Mouse (Mus musculus): ENCODE measurements around the gene Gm10135. TPM values are rescaled to one million over a fixed set of nuclear protein-coding genes. Genes with fewer than 3 reads are reported as not detected.
A peak's percentile ranks its signal among the peaks of the same experiment; 100 is the strongest.
"Not testable (repeated sequence)": the region's sequence is repeated elsewhere in the genome, so short reads cannot be mapped to it uniquely, and the experiment has no call there.

The Gm10135 gene
- polyA plus RNA-seq (2016; fragmentation: Nextera tagmentation; extraction: Ambion mirVana): not detected in 2 replicates

- WGBS: 93% methylated on average over 7 of the region's 7 CpGs
- H3K36me3 ChIP-seq: peaks cover 28% of the 10 kb centered on the region
- no peaks in the 10 kb centered on the region for H3K27me3 ChIP-seq (replicated peaks)
- H3K9me3 ChIP-seq: no peaks in the 10 kb centered on the region
- no peak within 1 kb of the TSS for H3K27ac ChIP-seq
- no peak for ATAC-seq (ENCODE audit: low FRiP score, low read depth)
- no peak within 1 kb of the TSS for H3K9ac ChIP-seq
- H3K4me1 ChIP-seq: no peaks in the 10 kb centered on the region
- H3K4me2 ChIP-seq (replicated peaks): no peak within 1 kb of the TSS
- H3K4me3 ChIP-seq: no peak within 1 kb of the TSS
Measured at GRCm38 (mm10) chr5:72974602-72975001, at the start of gene Gm10135. Gene Gm10135 (minus strand): TSS chr5:72974702.

DNA sequence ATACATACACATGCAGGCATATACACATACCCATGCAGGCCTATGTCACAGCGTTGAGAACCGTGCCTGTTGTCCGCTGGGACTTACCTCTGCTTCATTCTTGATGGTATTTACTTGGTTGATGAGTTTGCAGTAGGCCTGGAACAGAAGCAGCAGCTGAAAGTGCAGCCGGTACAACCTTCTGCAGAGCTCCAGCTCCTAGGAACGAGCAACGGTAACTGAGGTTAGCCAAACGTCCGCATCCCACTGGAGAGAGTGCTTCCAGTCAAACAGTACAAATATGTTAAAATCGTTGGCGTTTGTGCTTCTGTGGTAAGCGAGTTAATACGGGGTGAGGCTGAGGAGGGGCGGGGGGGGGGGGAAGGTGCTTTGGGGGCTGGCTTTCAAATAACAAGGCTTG is 49.3 kb upstream of the Gm10135 start:
- Histone ChIP-seq H3K4me2 (replicated peaks) (no peak overlapping the region), H3K36me3 (peaks cover 38% of the 10 kb centered on the region; the same call in 1 of the 2 replicates), H3K27ac (no peak overlapping the region), H3K9me3 (no peaks in the 10 kb centered on the region), H3K27me3 (replicated peaks) (no peaks in the 10 kb centered on the region), H3K4me3 (no peak overlapping the region), H3K4me1 (no peaks in the 10 kb centered on the region), H3K9ac (no peak overlapping the region)
- 92% methylated on average over 13 of the region's 13 CpGs for WGBS
- no peak for ATAC-seq (ENCODE audit: low FRiP score, low read depth)

DNA sequence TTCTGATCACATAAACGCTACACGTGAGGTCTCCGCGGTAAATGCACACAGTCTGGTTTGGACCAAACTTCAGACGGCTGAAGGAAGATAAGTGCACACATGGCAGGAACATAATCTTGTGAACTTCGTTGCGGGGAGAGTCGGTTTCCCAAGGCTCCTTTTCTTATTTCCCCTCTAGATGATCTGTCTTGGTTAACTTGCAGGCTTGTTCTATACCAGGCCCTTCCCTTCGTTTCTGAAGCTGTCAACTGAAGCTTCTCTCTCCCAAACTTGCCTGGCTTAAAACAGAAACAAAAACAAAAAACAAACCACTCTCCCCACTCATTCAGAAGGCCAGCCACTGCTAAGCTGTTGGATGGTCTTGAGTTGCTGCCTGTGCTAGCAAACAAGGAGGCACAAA is 40.2 kb upstream of the Gm10135 start:
- Histone ChIP-seq H3K4me2 (replicated peaks) (no peak overlapping the region), H3K9ac (no peak overlapping the region)

GRCm38 (mm10) chr5:73013611-73014287 is 39.2 kb upstream of the Gm10135 start:
- H3K4me1 ChIP-seq, H3K9me3 ChIP-seq, H3K27ac ChIP-seq, H3K36me3 ChIP-seq: not testable (repeated sequence)
- Histone ChIP-seq H3K4me3 (peak overlapping the region; percentile 35), H3K4me2 (replicated peaks) (peak overlapping the region; percentile 75), H3K9ac (peak overlapping the region; percentile 53), H3K27me3 (replicated peaks) (peaks cover 10% of the 10 kb centered on the region)
- 3% methylated on average over 60 of the region's 65 CpGs for WGBS
- ATAC-seq (ENCODE audit: low FRiP score, low read depth): peak; percentile 79

More for the DNA sequence above, 40.2 kb upstream of the Gm10135 start:
- H3K4me3 ChIP-seq: no peak overlapping the region
- peaks cover 10% of the 10 kb centered on the region for H3K27me3 ChIP-seq (replicated peaks)
- H3K9me3 ChIP-seq: no peaks in the 10 kb centered on the region
- H3K27ac ChIP-seq: no peak overlapping the region
- H3K36me3 ChIP-seq: no peaks in the 10 kb centered on the region
- no peak for ATAC-seq (ENCODE audit: low FRiP score, low read depth)
- WGBS: 52% methylated on average over 9 of the region's 9 CpGs
- H3K4me1 ChIP-seq: peaks cover 5% of the 10 kb centered on the region; the same call in 1 of the 2 replicates

DNA sequence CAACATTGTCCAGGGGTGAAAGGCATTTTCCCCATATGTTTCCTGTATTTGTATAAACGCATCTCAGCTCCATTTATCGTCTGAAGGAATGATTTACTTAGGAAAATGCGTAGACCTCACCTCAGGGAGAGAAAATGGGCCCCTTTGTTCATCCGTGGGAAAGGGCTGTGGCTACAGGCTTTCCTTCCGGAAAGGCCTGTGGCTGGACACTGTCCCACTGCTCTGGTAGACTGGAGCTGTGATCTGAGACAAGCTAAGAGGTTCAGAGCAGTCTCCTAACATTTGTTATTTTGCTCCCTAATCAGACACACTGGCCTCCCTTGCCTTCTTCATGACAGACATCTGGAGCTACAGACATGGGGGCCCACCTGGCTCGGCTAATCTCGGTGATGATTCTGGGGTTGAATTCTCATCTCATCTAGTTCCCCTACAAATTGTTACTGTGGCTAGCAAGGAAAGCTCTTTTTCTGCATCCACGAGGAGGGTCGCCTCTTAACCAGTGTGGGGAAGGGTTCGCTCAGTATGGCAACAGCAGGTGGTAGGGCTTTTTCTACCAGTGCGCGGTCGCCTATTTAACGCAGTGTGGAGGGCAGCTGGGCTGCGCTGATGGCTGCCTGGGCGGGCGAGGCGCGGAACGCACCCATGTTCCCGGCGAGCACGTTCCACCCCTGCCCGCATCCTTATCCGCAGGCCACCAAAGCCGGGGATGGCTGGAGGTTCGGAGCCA is 38.5 kb upstream of the Gm10135 start:
- not testable (repeated sequence) for H3K27ac ChIP-seq, H3K36me3 ChIP-seq, H3K4me1 ChIP-seq, H3K9ac ChIP-seq, H3K9me3 ChIP-seq
- Histone ChIP-seq H3K4me2 (replicated peaks) (peak overlapping the region; percentile 75), H3K4me3 (peak overlapping the region; percentile 35), H3K27me3 (replicated peaks) (peaks cover 16% of the 10 kb centered on the region)
- peak; percentile 70 for ATAC-seq (ENCODE audit: low FRiP score, low read depth)
- WGBS: 18% methylated on average over 26 of the region's 27 CpGs

DNA sequence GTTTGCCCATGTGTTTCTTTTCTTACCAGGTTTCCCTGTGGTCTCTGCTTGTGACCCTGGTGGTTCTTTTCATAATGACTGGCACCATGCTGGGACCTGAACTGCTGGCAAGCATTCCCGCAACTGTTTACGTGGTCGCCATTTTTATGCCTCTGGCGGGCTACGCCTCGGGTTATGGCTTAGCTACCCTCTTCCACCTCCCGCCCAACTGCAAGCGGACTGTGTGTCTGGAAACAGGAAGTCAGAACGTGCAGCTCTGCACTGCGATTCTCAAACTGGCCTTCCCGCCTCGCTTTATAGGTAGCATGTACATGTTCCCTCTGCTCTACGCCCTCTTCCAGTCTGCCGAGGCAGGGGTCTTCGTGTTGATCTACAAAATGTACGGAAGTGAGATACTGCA is 37.3 kb upstream of the Gm10135 start:
- not testable (repeated sequence) for H3K27ac ChIP-seq; H3K9ac ChIP-seq; H3K9me3 ChIP-seq; H3K36me3 ChIP-seq; H3K4me3 ChIP-seq; ATAC-seq (ENCODE audit: low FRiP score, low read depth); H3K4me2 ChIP-seq (replicated peaks); H3K4me1 ChIP-seq
- H3K27me3 ChIP-seq (replicated peaks): peaks cover 22% of the 10 kb centered on the region
- WGBS: 93% methylated on average over 16 of the region's 16 CpGs

GRCm38 (mm10) chr5:73008230-73008629 is 33.7 kb upstream of the Gm10135 start:
- 42% methylated on average over 8 of the region's 8 CpGs for WGBS
- not testable (repeated sequence) for ATAC-seq (ENCODE audit: low FRiP score, low read depth); H3K36me3 ChIP-seq; H3K4me2 ChIP-seq (replicated peaks); H3K4me3 ChIP-seq; H3K27ac ChIP-seq; H3K9me3 ChIP-seq; H3K9ac ChIP-seq; H3K4me1 ChIP-seq
- H3K27me3 ChIP-seq (replicated peaks): peaks cover 19% of the 10 kb centered on the region

DNA sequence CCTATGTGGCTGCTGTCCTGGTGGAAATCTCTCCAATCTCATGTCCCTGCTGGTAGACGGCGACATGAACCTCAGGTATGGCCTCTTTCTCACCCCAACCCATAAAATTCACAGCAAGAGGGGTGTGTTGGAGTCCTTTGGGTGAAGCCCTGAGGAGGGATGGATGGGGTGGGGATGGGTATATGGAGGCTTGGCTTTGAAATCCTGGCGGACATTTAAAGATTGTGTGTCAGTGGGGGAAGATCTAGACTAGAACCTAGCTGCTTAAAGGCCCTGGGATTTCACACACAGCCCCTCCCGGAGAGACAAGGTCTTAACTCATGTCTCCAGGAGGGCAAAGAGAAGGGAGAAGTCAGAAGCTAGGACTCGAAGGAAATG is 33.1 kb upstream of the Gm10135 start:
- ATAC-seq (ENCODE audit: low FRiP score, low read depth): no peak
- Histone ChIP-seq H3K4me1 (peaks cover 7% of the 10 kb centered on the region; the same call in 1 of the 2 replicates), H3K4me3 (peak overlapping the region; percentile 42), H3K4me2 (replicated peaks) (peak overlapping the region; percentile 67), H3K9me3 (no peaks in the 10 kb centered on the region), H3K9ac (peak overlapping the region; percentile 64; the same call in 1 of the 2 replicates), H3K27me3 (replicated peaks) (peaks cover 19% of the 10 kb centered on the region), H3K36me3 (no peaks in the 10 kb centered on the region), H3K27ac (no peak overlapping the region)
- 40% methylated on average over 5 of the region's 5 CpGs for WGBS

GRCm38 (mm10) chr5:73006784-73007581 is 32.5 kb upstream of the Gm10135 start, which contains the start of gene Slc10a4:
Gene Slc10a4 (plus strand): TSS chr5:73006883.
- 10% methylated on average over 65 of the region's 65 CpGs for WGBS
- no peaks in the 10 kb centered on the region for H3K36me3 ChIP-seq
- H3K4me2 ChIP-seq (replicated peaks): peak within 1 kb of the TSS; percentile 67
- H3K27me3 ChIP-seq (replicated peaks): peaks cover 19% of the 10 kb centered on the region
- H3K4me1 ChIP-seq: peaks cover 7% of the 10 kb centered on the region; the same call in 1 of the 2 replicates
- H3K9ac ChIP-seq: peak within 1 kb of the TSS; percentile 64
- H3K27ac ChIP-seq: no peak within 1 kb of the TSS
- H3K9me3 ChIP-seq: no peaks in the 10 kb centered on the region
- ATAC-seq (ENCODE audit: low FRiP score, low read depth): peak; percentile 92
- H3K4me3 ChIP-seq: peak within 1 kb of the TSS; percentile 42

- H3K27ac ChIP-seq: no peak overlapping the region
- no peak overlapping the region for H3K4me2 ChIP-seq (replicated peaks)
- peaks cover 7% of the 10 kb centered on the region; the same call in 1 of the 2 replicates for H3K4me1 ChIP-seq
- no peak for ATAC-seq (ENCODE audit: low FRiP score, low read depth)
- peaks cover 19% of the 10 kb centered on the region for H3K27me3 ChIP-seq (replicated peaks)
- no peak overlapping the region for H3K4me3 ChIP-seq
- WGBS: 91% methylated on average over 5 of the region's 5 CpGs
- no peaks in the 10 kb centered on the region for H3K36me3 ChIP-seq
- H3K9ac ChIP-seq: no peak overlapping the region
- no peaks in the 10 kb centered on the region for H3K9me3 ChIP-seq
Measured at GRCm38 (mm10) chr5:73004046-73004445, 29.5 kb upstream of the Gm10135 start.

DNA sequence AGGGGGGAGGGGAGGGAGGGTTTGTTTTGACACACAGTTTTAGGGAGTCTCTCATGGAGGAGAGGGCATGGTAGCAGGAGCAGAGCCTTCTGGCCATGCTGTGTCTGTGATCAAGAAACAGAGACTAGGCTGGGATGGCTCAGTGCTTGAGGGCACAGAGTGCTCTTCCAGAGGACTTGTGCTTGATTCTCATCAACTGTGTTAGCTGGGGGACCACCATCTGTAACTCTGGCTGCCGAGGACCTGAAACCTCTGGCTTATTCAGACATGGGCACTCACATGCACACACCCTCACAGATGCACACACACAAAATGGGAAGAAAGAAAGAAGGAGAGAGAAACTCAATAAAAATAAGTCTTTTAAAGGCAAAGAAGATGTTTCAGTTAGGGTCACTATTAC is 24.0 kb upstream of the Gm10135 start:
- 96% methylated on average over 1 of the region's 1 CpGs for WGBS

GRCm38 (mm10) chr5:72995379-72995778 is 20.9 kb upstream of the Gm10135 start:
- no peaks in the 10 kb centered on the region for H3K36me3 ChIP-seq
- no peak overlapping the region for H3K27ac ChIP-seq
- H3K9me3 ChIP-seq: no peaks in the 10 kb centered on the region
- no peak overlapping the region for H3K4me3 ChIP-seq
- ATAC-seq (ENCODE audit: low FRiP score, low read depth): no peak
- H3K9ac ChIP-seq: no peak overlapping the region
- no peaks in the 10 kb centered on the region for H3K27me3 ChIP-seq (replicated peaks)
- no peak overlapping the region for H3K4me2 ChIP-seq (replicated peaks)
- H3K4me1 ChIP-seq: peaks cover 9% of the 10 kb centered on the region
- WGBS: 35% methylated on average over 10 of the region's 10 CpGs

More for the DNA sequence above, 24.0 kb upstream of the Gm10135 start:
- not testable (repeated sequence) for H3K4me1 ChIP-seq; H3K4me3 ChIP-seq; ATAC-seq (ENCODE audit: low FRiP score, low read depth); H3K36me3 ChIP-seq; H3K9ac ChIP-seq; H3K4me2 ChIP-seq (replicated peaks); H3K27ac ChIP-seq; H3K9me3 ChIP-seq; H3K27me3 ChIP-seq (replicated peaks)

Measured in neural tube, embryonic 12.5 days (tissue).